In genomic region chr4:141010118-141010517, GRCm38 (mm10) we compare ENCODE assay signal across 8 mouse cellular contexts. TPM values are rescaled to one million over a fixed set of nuclear protein-coding genes. Genes with fewer than 3 reads are reported as not detected.
A peak's percentile ranks its signal among the peaks of the same experiment; 100 is the strongest.
DNase-seq lines count a peak whose midpoint lies in the region; ATAC-seq and TF ChIP-seq lines count a peak whose summit lies in the region.

Gene Mfap2, plus strand, starts transcription at chr4:141010418.

- peak within 1 kb of the TSS; percentile 73 for H3K4me2 ChIP-seq in embryonic facial prominence, embryonic 15.5 days (replicated peaks)
- H3K4me2 ChIP-seq in hindbrain, embryonic 14.5 days (replicated peaks): peak within 1 kb of the TSS; percentile 76
- peak within 1 kb of the TSS; percentile 84 for H3K4me2 ChIP-seq in midbrain, postnatal 0 days (ENCODE audit: low read depth, low read length, poor library complexity, severe bottlenecking)

- intact Hi-C loops in left cerebral cortex, postnatal 25 days (cut with DNase I): no loop called here

- H3K9me3 ChIP-seq in embryonic facial prominence, embryonic 15.5 days (replicated peaks): no peaks in the 10 kb centered on the region
- H3K9me3 ChIP-seq in hindbrain, embryonic 14.5 days (ENCODE audit: control insufficient read depth, low read length): no peaks in the 10 kb centered on the region
- no peaks in the 10 kb centered on the region for H3K9me3 ChIP-seq in midbrain, postnatal 0 days (ENCODE audit: low read length)

- peaks cover 45% of the 10 kb centered on the region for H3K4me1 ChIP-seq in embryonic facial prominence, embryonic 15.5 days
- peaks cover 26% of the 10 kb centered on the region for H3K4me1 ChIP-seq in hindbrain, embryonic 14.5 days (replicated peaks; ENCODE audit: control insufficient read depth, insufficient read depth, low read length)
- peaks cover 21% of the 10 kb centered on the region for H3K4me1 ChIP-seq in midbrain, postnatal 0 days (ENCODE audit: insufficient read depth, low read length)

- peak within 1 kb of the TSS; percentile 96 for H3K27ac ChIP-seq in embryonic facial prominence, embryonic 15.5 days (replicated peaks)
- peak within 1 kb of the TSS; percentile 77 for H3K27ac ChIP-seq in hindbrain, embryonic 14.5 days
- H3K27ac ChIP-seq in midbrain, postnatal 0 days (ENCODE audit: low read depth, low read length): peak within 1 kb of the TSS; percentile 75

- ATAC-seq in embryonic facial prominence, embryonic 15.5 days (ENCODE audit: insufficient number of reproducible peaks, low FRiP score, low TSS enrichment, low read depth): no peak
- no peak for ATAC-seq in hindbrain, embryonic 14.5 days (ENCODE audit: low FRiP score)
- ATAC-seq in midbrain, postnatal 0 days (ENCODE audit: low FRiP score): no peak

- H3K27me3 ChIP-seq in embryonic facial prominence, embryonic 15.5 days: no peaks in the 10 kb centered on the region
- H3K27me3 ChIP-seq in hindbrain, embryonic 14.5 days (ENCODE audit: control insufficient read depth, insufficient read depth, low read length): no peaks in the 10 kb centered on the region
- H3K27me3 ChIP-seq in midbrain, postnatal 0 days (ENCODE audit: insufficient read depth, low read length): no peaks in the 10 kb centered on the region

- no peak for TF ChIP-seq CTCF in midbrain, postnatal 0 days (IDR thresholded peaks at IDR 0.05)

- peaks cover 55% of the 10 kb centered on the region for H3K36me3 ChIP-seq in embryonic facial prominence, embryonic 15.5 days
- H3K36me3 ChIP-seq in hindbrain, embryonic 14.5 days (replicated peaks; ENCODE audit: control insufficient read depth, insufficient read depth): peaks cover 50% of the 10 kb centered on the region
- peaks cover 43% of the 10 kb centered on the region for H3K36me3 ChIP-seq in midbrain, postnatal 0 days (ENCODE audit: insufficient read depth, low read length)

- H3K9ac ChIP-seq in embryonic facial prominence, embryonic 15.5 days: peak within 1 kb of the TSS; percentile 78
- peak within 1 kb of the TSS; percentile 82 for H3K9ac ChIP-seq in hindbrain, embryonic 14.5 days
- peak within 1 kb of the TSS; percentile 46 for H3K9ac ChIP-seq in midbrain, postnatal 0 days (replicated peaks; ENCODE audit: low read length, poor library complexity, severe bottlenecking)

- peak within 1 kb of the TSS; percentile 69 for H3K4me3 ChIP-seq in embryonic facial prominence, embryonic 15.5 days (replicated peaks)
- H3K4me3 ChIP-seq in hindbrain, embryonic 14.5 days (replicated peaks; ENCODE audit: low read length): peak within 1 kb of the TSS; percentile 73
- peak within 1 kb of the TSS; percentile 56 for H3K4me3 ChIP-seq in midbrain, postnatal 0 days (ENCODE audit: low read depth, low read length)

- DNase-seq in layer of hippocampus, postnatal 10 days (ENCODE audit: low spot score in 2 of 2): no peak
- no peak for DNase-seq in layer of hippocampus, adult 9-11 months
- DNase-seq in hindbrain, embryonic 14.5 days (ENCODE audit: low spot score): no peak
- DNase-seq in midbrain, postnatal 0 days (ENCODE audit: low spot score): no peak
- DNase-seq in MN1 (ENCODE audit: low spot score): no peak
- no peak for DNase-seq in left cerebral cortex, postnatal 25 days (ENCODE audit: low spot score in 2 of 2)
- DNase-seq in cerebellum, adult 9-11 months: no peak

- 5% methylated on average over 7 of the region's 7 CpGs for WGBS in embryonic facial prominence, embryonic 15.5 days
- 21% methylated on average over 7 of the region's 7 CpGs for WGBS in hindbrain, embryonic 14.5 days
- WGBS in midbrain, postnatal 0 days: 13% methylated on average over 7 of the region's 7 CpGs

RNA-seq across cellular contexts. Expression of gene Mfap2, which starts in this region (rescaled TPM):
- total RNA-seq in layer of hippocampus, postnatal 10 days (2021): 10 to 100 TPM; 20.9 TPM
- 923 and 969 TPM in 2 replicates for polyA plus RNA-seq in embryonic facial prominence, embryonic 15.5 days (2015; fragmentation: Nextera tagmentation; extraction: Ambion mirVana)
- polyA plus RNA-seq in hindbrain, embryonic 14.5 days (2014; fragmentation: Nextera tagmentation; extraction: Ambion mirVana): 164 and 190 TPM in 2 replicates
- 19.5 and 32.4 TPM in 2 replicates for total RNA-seq in midbrain, postnatal 0 days (2014; rRNA removed)
- 103 and 104 TPM in 2 replicates for polyA plus RNA-seq in midbrain, postnatal 0 days (2015; fragmentation: Nextera tagmentation; extraction: Ambion mirVana)
- total RNA-seq in left cerebral cortex, postnatal 25 days (2021): 1 to 10 TPM; 4.4 to 4.5 TPM
